Mouse (Mus musculus) cerebellum, postnatal 14 days (tissue): ENCODE data around the gene Il22ra2.

Experiments used
- DNase-seq, 2 experiments: peaks; one replicate each; pipeline ENCODE4 v3.0.0; 2021; ENCODE audit warnings: mixed read lengths in 2 of 2

Gene Il22ra2

GRCm38 (mm10) chr10:19621408-19622048 is at the start of gene Il22ra2:
Il22ra2 (plus strand) TSS chr10:19621998.
- DNase-seq = no peak

- DNase-seq = no peak
Observed at GRCm38 (mm10) chr10:19577571-19577970, 44.2 kb upstream of the Il22ra2 start.

- no peak for DNase-seq
Observed at GRCm38 (mm10) chr10:19578001-19578400, 43.8 kb upstream of the Il22ra2 start.

- peak; percentile 61 to 72 for DNase-seq
Observed at GRCm38 (mm10) chr10:19578409-19578986, 43.3 kb upstream of the Il22ra2 start.

DNA sequence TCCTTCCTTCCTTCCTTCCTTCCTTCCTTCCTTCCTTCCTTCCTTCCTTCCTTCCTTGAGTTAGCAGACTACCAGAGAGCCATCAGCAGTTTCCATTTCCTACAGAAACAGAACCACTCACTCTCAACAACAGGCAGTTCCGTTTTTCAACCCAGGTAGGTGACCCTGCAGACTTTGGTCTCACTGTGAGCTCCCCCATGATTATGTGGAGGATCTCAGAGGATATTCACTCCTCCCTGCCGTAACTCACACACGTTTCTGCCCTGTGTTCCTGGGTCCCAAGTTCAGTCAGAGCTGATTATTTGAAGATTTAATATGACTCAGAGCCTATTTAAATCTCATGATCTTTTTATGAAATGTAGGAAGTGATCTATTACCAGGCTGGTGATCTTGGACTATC is 41.1 kb upstream of the Il22ra2 start:
- no peak for DNase-seq

- no peak for DNase-seq
Observed at GRCm38 (mm10) chr10:19581844-19582582, 39.8 kb upstream of the Il22ra2 start.

DNA sequence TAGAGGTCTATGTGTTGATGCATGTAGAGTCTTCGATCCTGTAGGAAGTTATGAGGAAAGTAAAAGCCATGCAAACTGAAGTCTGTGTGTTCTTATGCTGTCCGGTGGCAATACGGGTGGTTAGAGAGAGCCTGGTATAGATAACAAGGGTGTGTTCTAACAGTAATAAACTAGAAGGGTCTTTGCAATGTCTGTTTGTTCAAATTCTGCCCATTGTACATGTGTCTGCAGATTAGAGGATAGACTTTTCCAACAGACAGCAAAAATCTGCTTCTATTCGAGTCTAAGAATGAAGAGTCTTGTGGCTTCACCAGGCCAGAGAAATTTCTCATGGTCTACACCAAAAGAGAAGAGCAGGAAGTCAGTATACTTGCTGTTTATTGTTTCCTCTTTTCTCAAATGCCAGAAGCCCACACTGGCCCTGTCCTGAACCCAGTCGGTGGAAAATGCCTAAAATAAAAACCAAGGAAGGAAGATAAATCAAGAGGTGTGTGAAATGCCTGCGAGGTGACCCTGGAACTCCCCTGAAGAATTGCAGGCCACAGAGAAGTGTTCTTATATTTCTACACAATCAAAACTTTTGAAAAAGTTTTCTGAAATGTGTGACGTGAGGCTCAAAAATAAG is 38.9 kb upstream of the Il22ra2 start:
- no peak for DNase-seq

- DNase-seq = no peak
Observed at GRCm38 (mm10) chr10:19584064-19584463, 37.7 kb upstream of the Il22ra2 start.

GRCm38 (mm10) chr10:19584846-19585245 is 37.0 kb upstream of the Il22ra2 start:
- DNase-seq = no peak

DNA sequence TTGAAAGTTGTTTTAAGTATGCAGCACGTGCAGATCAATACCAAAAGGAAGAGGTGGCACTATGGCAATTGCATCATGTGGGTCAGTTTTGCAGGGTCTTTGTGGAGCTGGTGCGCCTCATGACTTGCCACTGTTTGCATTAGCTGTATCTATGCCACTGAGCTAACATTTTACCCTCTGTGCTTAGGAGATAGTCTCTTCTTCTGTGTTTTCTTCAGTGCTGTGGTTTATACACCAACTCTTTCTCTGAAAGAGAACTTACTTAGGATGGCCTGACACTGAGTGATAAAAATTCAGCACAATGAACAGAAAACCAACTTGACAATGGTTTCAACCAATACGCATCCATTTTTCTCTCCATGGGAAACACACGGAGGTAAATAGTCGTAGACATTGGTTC is 35.9 kb upstream of the Il22ra2 start:
- no peak for DNase-seq

DNA sequence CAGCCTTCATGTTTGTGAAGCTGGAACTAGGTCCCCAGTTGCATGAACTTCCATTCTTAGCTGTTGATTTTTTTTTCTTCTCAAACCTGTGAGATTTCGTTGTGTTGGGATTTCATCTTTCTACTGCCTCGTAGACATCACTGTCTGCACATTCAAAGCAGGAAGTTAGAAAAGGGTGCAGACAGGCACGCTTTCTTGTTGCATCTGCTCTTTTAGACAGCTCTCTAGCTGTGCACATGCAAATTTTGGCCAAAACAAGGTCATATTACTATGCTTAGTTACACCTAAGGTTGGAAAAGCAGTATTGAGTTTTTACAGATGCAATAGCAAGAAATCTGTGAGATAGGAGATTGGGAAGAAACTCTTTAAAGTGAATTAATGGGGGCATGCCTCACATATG is 34.5 kb upstream of the Il22ra2 start:
- no peak for DNase-seq

- no peak for DNase-seq
Observed at GRCm38 (mm10) chr10:19589626-19590025, 32.2 kb upstream of the Il22ra2 start.

DNA sequence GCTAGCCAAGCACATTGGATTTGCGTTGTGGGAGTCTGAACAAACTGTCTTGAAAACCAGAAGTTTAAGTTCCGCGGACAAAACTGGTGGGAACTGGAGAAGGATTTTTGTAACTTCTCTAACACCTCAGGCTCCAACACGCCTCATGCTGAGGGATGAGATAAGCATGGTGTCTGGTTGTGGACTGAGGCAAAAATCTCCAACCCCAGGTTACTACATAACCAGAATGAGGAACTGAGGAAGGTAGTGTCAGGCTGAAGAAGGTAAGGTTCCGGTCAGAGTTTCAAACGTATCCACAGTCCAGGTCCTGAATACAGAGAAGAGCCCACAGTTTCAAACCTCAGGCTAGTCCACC is 30.5 kb upstream of the Il22ra2 start:
- DNase-seq = no peak

GRCm38 (mm10) chr10:19591641-19592441 is 30.0 kb upstream of the Il22ra2 start, which contains the start of gene Ifngr1:
Ifngr1 (plus strand) TSS chr10:19591949.
- DNase-seq = peak; percentile 98 to 99

GRCm38 (mm10) chr10:19592556-19592955 is 29.2 kb upstream of the Il22ra2 start:
- peak in 1 of 2 experiments; percentile 21 for DNase-seq

- no peak for DNase-seq
Observed at GRCm38 (mm10) chr10:19593296-19593695, 28.5 kb upstream of the Il22ra2 start.

DNA sequence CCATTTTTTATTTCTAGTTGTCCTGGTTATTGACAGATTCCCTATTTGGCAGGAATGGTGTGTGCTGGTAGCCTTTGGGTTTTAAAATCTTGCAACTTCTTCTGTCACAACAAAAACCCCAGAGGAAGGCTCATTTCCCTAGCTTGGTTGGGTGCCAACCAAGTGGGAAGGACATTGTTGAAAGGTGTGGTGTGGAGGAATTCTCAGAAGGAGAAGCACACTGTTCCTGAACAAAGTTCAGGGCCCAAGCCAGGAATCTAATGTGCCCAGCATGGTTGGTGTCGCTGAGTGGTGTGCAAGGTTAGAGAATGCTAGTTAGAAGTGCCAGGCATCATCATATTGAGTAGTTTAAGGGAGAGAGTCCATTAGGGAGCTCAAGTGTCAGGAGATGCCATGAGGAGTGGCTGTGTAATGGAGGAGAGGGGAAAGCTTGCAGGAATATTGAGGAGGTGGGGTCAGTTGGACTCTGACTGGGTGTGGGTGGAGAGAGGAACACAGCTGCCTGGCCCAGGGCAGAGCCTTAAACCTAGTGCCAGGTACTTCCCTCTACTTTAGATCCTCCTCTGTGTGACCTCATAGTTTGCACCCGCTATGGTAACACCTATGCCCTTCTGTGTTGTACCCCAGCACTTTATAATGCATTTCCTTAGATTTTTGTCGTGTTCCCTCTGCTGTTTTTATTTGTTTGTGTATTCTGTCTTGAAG is 27.4 kb upstream of the Il22ra2 start:
- DNase-seq = no peak

DNA sequence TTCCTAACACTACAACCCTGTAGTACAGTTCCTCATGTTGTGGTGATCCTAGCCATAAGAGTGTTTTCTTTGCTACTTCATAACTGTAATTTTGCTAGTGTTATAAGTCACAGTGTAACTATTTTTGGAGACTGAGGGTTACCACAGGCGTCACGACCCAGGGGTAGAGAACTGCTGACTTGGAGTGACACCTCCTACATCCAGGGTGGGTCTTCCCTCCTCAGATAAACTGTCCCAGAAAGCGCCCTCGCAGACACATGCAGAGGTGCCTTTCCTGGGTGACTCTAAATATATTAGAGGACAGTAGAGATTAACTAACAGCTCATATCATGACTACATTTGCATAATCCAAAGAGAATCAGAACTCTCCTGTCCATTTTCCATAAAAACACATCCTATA is 24.9 kb upstream of the Il22ra2 start:
- DNase-seq = no peak

- DNase-seq = no peak
Observed at GRCm38 (mm10) chr10:19598091-19598490, 23.7 kb upstream of the Il22ra2 start.

- DNase-seq = no peak
Observed at GRCm38 (mm10) chr10:19599331-19600092, 22.3 kb upstream of the Il22ra2 start.

DNA sequence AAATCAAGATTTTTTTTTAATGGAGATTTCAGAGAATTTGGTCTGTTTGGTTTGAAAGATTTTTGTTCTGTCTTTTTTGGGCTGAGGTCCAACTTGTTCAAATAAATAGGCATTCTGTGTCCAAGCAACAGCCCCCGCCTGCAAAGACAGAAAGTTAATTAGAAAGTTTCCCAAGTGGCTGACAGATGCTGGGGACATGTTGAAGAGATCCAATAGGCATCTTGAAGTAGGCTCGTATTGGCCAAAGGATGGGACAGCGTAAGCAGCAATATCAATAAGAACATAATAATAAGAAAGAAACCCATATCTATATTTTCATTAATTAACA is 21.7 kb upstream of the Il22ra2 start:
- DNase-seq = no peak

DNA sequence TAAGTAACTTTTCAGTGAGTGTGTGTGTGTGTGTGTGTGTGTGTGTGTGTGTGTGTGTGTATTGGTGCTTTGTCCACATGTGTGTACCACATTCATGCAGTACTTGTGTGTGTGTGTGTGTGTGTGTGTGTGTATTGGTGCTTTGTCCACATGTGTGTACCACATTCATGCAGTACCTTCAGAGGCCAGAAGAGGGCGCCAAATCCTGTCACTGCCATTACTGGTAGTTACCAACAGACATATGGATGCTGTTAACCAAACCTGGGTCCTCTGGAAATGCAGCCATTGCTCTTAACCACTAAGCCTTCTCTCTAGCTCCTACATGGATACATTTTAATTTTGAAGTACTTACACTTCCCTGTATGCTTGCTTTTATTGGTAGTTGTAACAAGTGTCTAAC is 20.3 kb upstream of the Il22ra2 start:
- DNase-seq = peak; percentile 28 to 55
